Mouse (Mus musculus): ENCODE data around the gene Frmpd4. TPM values are rescaled to one million over a fixed set of nuclear protein-coding genes. Genes with fewer than 3 reads are reported as not detected.

The Frmpd4 gene
- 7.0 and 10.9 TPM in 2 replicates for total RNA-seq (2014; rRNA removed)
- 2.1 and 2.2 TPM in 2 replicates for polyA plus RNA-seq (2015; fragmentation: Nextera tagmentation; extraction: Ambion mirVana)

DNA sequence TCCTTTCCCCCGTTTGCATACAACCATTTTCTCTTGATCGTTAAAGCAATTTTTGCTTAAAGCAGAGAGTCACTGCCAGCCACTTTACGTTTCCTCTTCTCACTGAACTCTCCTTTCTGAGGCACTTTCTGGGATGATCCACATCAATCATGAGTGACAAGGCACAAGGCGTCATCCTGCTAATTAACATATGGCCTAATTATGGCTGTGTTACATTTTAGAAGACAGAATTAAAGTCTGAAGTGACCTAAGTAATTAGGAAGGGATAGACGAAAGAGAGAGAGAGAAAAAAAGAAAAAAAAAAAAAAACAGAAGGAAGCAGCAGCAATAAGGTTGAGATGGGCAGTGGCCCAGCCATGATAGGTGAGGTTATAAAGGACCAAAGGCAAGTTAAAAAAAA, at the start of gene Frmpd4:
TSS of gene Frmpd4 (minus strand) at position 101 of the 400 bp plus-strand sequence.
- Histone ChIP-seq H3K9me3 (ENCODE audit: low read length) (no peaks in the 10 kb centered on the region), H3K27ac (no peak within 1 kb of the TSS), H3K4me2 (ENCODE audit: low read depth, low read length) (no peak within 1 kb of the TSS), H3K27me3 (ENCODE audit: insufficient read depth, low read length) (no peaks in the 10 kb centered on the region), H3K36me3 (ENCODE audit: insufficient read depth, low read length) (no peaks in the 10 kb centered on the region), H3K4me3 (ENCODE audit: low read length) (no peak within 1 kb of the TSS), H3K4me1 (ENCODE audit: insufficient read depth, low read length) (no peaks in the 10 kb centered on the region), H3K9ac (replicated peaks; ENCODE audit: low read length) (no peak within 1 kb of the TSS)
- ATAC-seq (no peak), DNase-seq (ENCODE audit: low spot score) (no peak)
- TF ChIP-seq CTCF (IDR thresholded peaks at IDR 0.05; ENCODE audit: low read depth), result no peak
- 82% methylated on average over 5 of the region's 5 CpGs for WGBS

GRCm38 (mm10) chrX:168595193-168595592, 18.2 kb upstream of the Frmpd4 start:
- H3K9ac ChIP-seq (replicated peaks; ENCODE audit: low read length), result no peak overlapping the region
- ATAC-seq, result no peak
- WGBS, result 66% methylated on average over 5 of the region's 5 CpGs
- H3K4me2 ChIP-seq (ENCODE audit: low read depth, low read length), result no peak overlapping the region
- no peak for DNase-seq (ENCODE audit: low spot score)
- no peaks in the 10 kb centered on the region for H3K27me3 ChIP-seq (ENCODE audit: insufficient read depth, low read length)
- H3K36me3 ChIP-seq (ENCODE audit: insufficient read depth, low read length), result no peaks in the 10 kb centered on the region
- no peaks in the 10 kb centered on the region for H3K9me3 ChIP-seq (ENCODE audit: low read length)
- H3K4me1 ChIP-seq (ENCODE audit: insufficient read depth, low read length), result no peaks in the 10 kb centered on the region
- H3K27ac ChIP-seq, result no peak overlapping the region
- TF ChIP-seq CTCF (IDR thresholded peaks at IDR 0.05; ENCODE audit: low read depth), result no peak
- H3K4me3 ChIP-seq (ENCODE audit: low read length), result no peak overlapping the region

DNA sequence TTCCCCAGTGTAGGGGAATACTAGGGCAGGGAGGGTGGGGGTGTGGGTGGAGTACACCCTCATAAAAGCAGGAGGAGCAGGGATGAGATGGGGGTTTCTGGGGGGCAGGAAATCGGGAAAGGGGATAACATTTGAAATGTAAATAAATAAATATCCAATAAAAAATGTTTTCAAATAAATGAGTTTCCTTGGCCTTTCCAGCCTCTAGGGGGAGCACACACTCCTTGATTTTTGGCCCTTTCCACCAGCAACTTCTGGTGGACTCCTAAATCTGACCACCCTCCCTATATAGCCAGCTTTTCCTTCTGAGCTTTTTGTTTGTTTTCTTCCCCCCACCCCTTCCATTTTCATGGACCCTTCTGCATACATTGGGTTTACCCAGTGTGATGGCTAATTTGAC, 7.3 kb upstream of the Frmpd4 start:
- no peaks in the 10 kb centered on the region for H3K36me3 ChIP-seq (ENCODE audit: insufficient read depth, low read length)
- WGBS, result 63% methylated on average over 1 of the region's 1 CpGs
- ATAC-seq (no peak), DNase-seq (ENCODE audit: low spot score) (no peak)
- H3K4me3 ChIP-seq (ENCODE audit: low read length), result no peak overlapping the region
- H3K9me3 ChIP-seq (ENCODE audit: low read length), result no peaks in the 10 kb centered on the region
- H3K27me3 ChIP-seq (ENCODE audit: insufficient read depth, low read length), result no peaks in the 10 kb centered on the region
- no peaks in the 10 kb centered on the region for H3K4me1 ChIP-seq (ENCODE audit: insufficient read depth, low read length)
- H3K9ac ChIP-seq (replicated peaks; ENCODE audit: low read length), result no peak overlapping the region
- no peak overlapping the region for H3K4me2 ChIP-seq (ENCODE audit: low read depth, low read length)
- H3K27ac ChIP-seq, result no peak overlapping the region
- TF ChIP-seq CTCF (IDR thresholded peaks at IDR 0.05; ENCODE audit: low read depth), result no peak

- no peaks in the 10 kb centered on the region for H3K36me3 ChIP-seq (ENCODE audit: insufficient read depth, low read length)
- DNase-seq (ENCODE audit: low spot score), result no peak
- H3K9ac ChIP-seq (replicated peaks; ENCODE audit: low read length), result no peak overlapping the region
- H3K4me1 ChIP-seq (ENCODE audit: insufficient read depth, low read length), result no peaks in the 10 kb centered on the region
- no peak for TF ChIP-seq CTCF (IDR thresholded peaks at IDR 0.05; ENCODE audit: low read depth)
- WGBS, result 65% methylated on average over 4 of the region's 4 CpGs
- no peak for ATAC-seq
- no peak overlapping the region for H3K4me3 ChIP-seq (ENCODE audit: low read length)
- no peak overlapping the region for H3K27ac ChIP-seq
- no peaks in the 10 kb centered on the region for H3K9me3 ChIP-seq (ENCODE audit: low read length)
- H3K4me2 ChIP-seq (ENCODE audit: low read depth, low read length), result no peak overlapping the region
- H3K27me3 ChIP-seq (ENCODE audit: insufficient read depth, low read length), result no peaks in the 10 kb centered on the region
Observed at GRCm38 (mm10) chrX:168571808-168572207, 5.2 kb downstream of the Frmpd4 start.

DNA sequence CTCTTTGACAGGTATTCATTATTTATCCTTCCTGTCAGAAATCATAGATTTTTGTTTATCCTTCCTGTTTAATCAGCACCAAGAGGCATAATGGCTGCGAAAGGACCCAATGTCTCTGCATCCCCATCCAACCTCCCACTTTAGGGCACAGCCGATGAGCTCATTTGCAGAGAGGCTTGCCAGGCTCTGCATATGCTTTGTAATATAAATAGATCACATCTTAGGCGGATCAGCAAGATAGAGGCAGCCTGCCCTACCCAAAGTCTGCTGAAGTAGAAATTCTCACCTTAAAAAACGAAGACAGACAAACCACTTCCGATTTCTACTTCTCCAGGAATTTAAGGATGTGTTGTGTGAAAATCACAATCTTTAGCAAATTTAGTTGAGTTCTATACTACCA, 7.8 kb downstream of the Frmpd4 start:
- Histone ChIP-seq H3K27ac (no peak overlapping the region), H3K36me3 (ENCODE audit: insufficient read depth, low read length) (no peaks in the 10 kb centered on the region), H3K4me3 (ENCODE audit: low read length) (no peak overlapping the region), H3K9ac (replicated peaks; ENCODE audit: low read length) (no peak overlapping the region), H3K9me3 (ENCODE audit: low read length) (no peaks in the 10 kb centered on the region), H3K4me1 (ENCODE audit: insufficient read depth, low read length) (no peaks in the 10 kb centered on the region), H3K27me3 (ENCODE audit: insufficient read depth, low read length) (no peaks in the 10 kb centered on the region), H3K4me2 (ENCODE audit: low read depth, low read length) (no peak overlapping the region)
- DNase-seq (ENCODE audit: low spot score) (no peak), ATAC-seq (no peak)
- no peak for TF ChIP-seq CTCF (IDR thresholded peaks at IDR 0.05; ENCODE audit: low read depth)
- WGBS, result 82% methylated on average over 5 of the region's 5 CpGs

GRCm38 (mm10) chrX:168505254-168505653, 71.8 kb downstream of the Frmpd4 start:
- 90% methylated on average over 1 of the region's 1 CpGs for whole genome bisulfite sequencing
- Histone ChIP-seq H3K9ac (replicated peaks; ENCODE audit: low read length) (no peak overlapping the region), H3K27me3 (ENCODE audit: insufficient read depth, low read length) (no peaks in the 10 kb centered on the region), H3K4me3 (ENCODE audit: low read length) (no peak overlapping the region), H3K27ac (no peak overlapping the region), H3K36me3 (ENCODE audit: insufficient read depth, low read length) (no peaks in the 10 kb centered on the region), H3K9me3 (ENCODE audit: low read length) (no peaks in the 10 kb centered on the region), H3K4me1 (ENCODE audit: insufficient read depth, low read length) (no peaks in the 10 kb centered on the region), H3K4me2 (ENCODE audit: low read depth, low read length) (no peak overlapping the region)
- DNase-seq (ENCODE audit: low spot score) (no peak), ATAC-seq (no peak)
- TF ChIP-seq CTCF (IDR thresholded peaks at IDR 0.05; ENCODE audit: low read depth), result no peak

DNA sequence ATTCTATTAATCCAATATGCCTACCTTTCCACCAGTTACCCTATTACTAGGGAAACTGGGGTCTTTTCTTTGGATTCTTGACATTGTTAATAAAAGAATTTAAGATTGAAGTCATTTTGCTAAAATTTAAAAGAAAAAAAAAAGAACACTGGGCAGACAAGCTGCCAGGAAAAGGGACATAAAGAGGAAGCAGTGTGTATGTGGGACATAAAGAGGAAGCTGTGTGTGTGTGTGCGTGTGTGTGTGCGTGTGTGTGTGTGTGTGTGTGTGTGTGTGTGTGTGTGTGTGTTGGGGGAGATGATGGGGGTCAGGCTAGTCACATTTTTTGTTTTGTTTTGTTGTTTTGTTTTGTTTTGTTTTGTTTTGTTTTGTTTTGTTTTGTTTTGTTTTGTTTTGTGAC, 121.8 kb downstream of the Frmpd4 start:
- 79% methylated on average over 2 of the region's 2 CpGs for WGBS
- no peaks in the 10 kb centered on the region for H3K4me1 ChIP-seq (ENCODE audit: insufficient read depth, low read length)
- no peak overlapping the region for H3K27ac ChIP-seq
- no peaks in the 10 kb centered on the region for H3K27me3 ChIP-seq (ENCODE audit: insufficient read depth, low read length)
- H3K9me3 ChIP-seq (ENCODE audit: low read length), result no peaks in the 10 kb centered on the region
- H3K4me2 ChIP-seq (ENCODE audit: low read depth, low read length), result no peak overlapping the region
- no peak overlapping the region for H3K9ac ChIP-seq (replicated peaks; ENCODE audit: low read length)
- H3K36me3 ChIP-seq (ENCODE audit: insufficient read depth, low read length), result no peaks in the 10 kb centered on the region
- no peak for ATAC-seq
- H3K4me3 ChIP-seq (ENCODE audit: low read length), result no peak overlapping the region
- DNase-seq (ENCODE audit: low spot score), result no peak
- no peak for TF ChIP-seq CTCF (IDR thresholded peaks at IDR 0.05; ENCODE audit: low read depth)

All from hindbrain, postnatal 0 days (tissue).